In genomic region chr8:23567906-23568305, GRCm38 (mm10) we compare ENCODE assay signal across 27 mouse cellular contexts.
A peak's percentile ranks its signal among the peaks of the same experiment; 100 is the strongest.
DNase-seq lines count a peak whose midpoint lies in the region; ATAC-seq and TF ChIP-seq lines count a peak whose summit lies in the region.
"Had no signal": no experiment of that assay in that cellular context is flagged by ENCODE, and none has a peak within 500 bp of the region (broad histone marks: within the 10 kb centered on the region; RNA-seq: fewer than 3 reads in every experiment).

No protein-coding gene starts in this region.

- peak; percentile 35 for DNase-seq in midbrain, embryonic 11.5 days (ENCODE audit: low spot score, missing footprints)
- peak; percentile 34 for DNase-seq in ES-E14 (ENCODE audit: low read depth, low spot score)
- peak; percentile 2 for DNase-seq in embryonic facial prominence, embryonic 10.5 days (ENCODE audit: low spot score)
- no peak for DNase-seq in cerebellum, postnatal 4 days (ENCODE audit: low spot score in 2 of 2)
- DNase-seq in lung, postnatal 0 days (ENCODE audit: low spot score) = no peak
- DNase-seq: adrenal gland, adult 2 months; adrenal gland, postnatal 14 days; B cell, adult 2 months; cerebellum, adult 11 months; cerebellum, adult 2 months; cerebellum, adult 9-11 months; cerebellum, postnatal 25 days; embryo, embryonic 11 days; forebrain, postnatal 0 days; gastrocnemius, adult 2 months; gastrocnemius, postnatal 14 days; heart, adult 18-20 months; heart, postnatal 14 days; heart, postnatal 4 days; kidney, adult 2 months had no signal

- in situ Hi-C loops in ES-E14 (cut with MboI; ENCODE audit: low sequenced_read_pairs in 2 of 2, unreplicated experiment in 2 of 2) = no loop called here

- no peak overlapping the region for H3K4me2 ChIP-seq in midbrain, embryonic 11.5 days
- no peak overlapping the region for H3K4me2 ChIP-seq in midbrain, embryonic 13.5 days (replicated peaks)
- H3K4me2 ChIP-seq in lung, postnatal 0 days (replicated peaks; ENCODE audit: low read depth, low read length) = no peak overlapping the region
- H3K4me2 ChIP-seq: heart, embryonic 12.5 days; heart, embryonic 15.5 days; hindbrain, embryonic 15.5 days had no signal

- no peak for TF ChIP-seq CTCF in lung, postnatal 0 days (IDR thresholded peaks at IDR 0.05)

- ATAC-seq in midbrain, embryonic 11.5 days (ENCODE audit: low FRiP score) = no peak
- ATAC-seq in midbrain, embryonic 13.5 days = no peak
- ATAC-seq in lung, postnatal 0 days = no peak
- ATAC-seq: forebrain, embryonic 14.5 days; forebrain, postnatal 0 days; intestine, postnatal 0 days had no signal

- no peaks in the 10 kb centered on the region for H3K9me3 ChIP-seq in midbrain, embryonic 11.5 days (ENCODE audit: control insufficient read depth, low read length)
- H3K9me3 ChIP-seq in midbrain, embryonic 13.5 days = no peaks in the 10 kb centered on the region
- no peaks in the 10 kb centered on the region; the same call in 1 of the 2 replicates for H3K9me3 ChIP-seq in ES-E14 (ENCODE audit: control insufficient read depth, insufficient read depth, low read depth, low read length)
- H3K9me3 ChIP-seq in embryonic facial prominence, embryonic 10.5 days = no peaks in the 10 kb centered on the region
- no peaks in the 10 kb centered on the region for H3K9me3 ChIP-seq in lung, postnatal 0 days (ENCODE audit: low read length)
- H3K9me3 ChIP-seq: forebrain, embryonic 10.5 days; heart, embryonic 12.5 days; heart, embryonic 15.5 days; hindbrain, embryonic 15.5 days had no signal

- peaks cover 4% of the 10 kb centered on the region for H3K4me1 ChIP-seq in midbrain, embryonic 11.5 days (ENCODE audit: control insufficient read depth, insufficient read depth, low read length)
- H3K4me1 ChIP-seq in midbrain, embryonic 13.5 days (replicated peaks) = peaks cover 6% of the 10 kb centered on the region
- 0 out of 4 replicates have a peak, but pooled peaks cover 0 to 4% of the 10 kb centered on the region in 2 experiments for H3K4me1 ChIP-seq in ES-E14 (ENCODE audit: control insufficient read depth in 2 of 2, insufficient read depth in 2 of 2, low read length in 2 of 2, poor library complexity in 1 of 2)
- peaks cover 10% of the 10 kb centered on the region for H3K4me1 ChIP-seq in embryonic facial prominence, embryonic 10.5 days
- no peaks in the 10 kb centered on the region; the same call in 1 of the 2 replicates for H3K4me1 ChIP-seq in lung, postnatal 0 days (ENCODE audit: insufficient read depth, low read depth, low read length)
- H3K4me1 ChIP-seq: heart, embryonic 12.5 days; heart, embryonic 15.5 days had no signal

- no peaks in the 10 kb centered on the region for H3K27me3 ChIP-seq in midbrain, embryonic 11.5 days (ENCODE audit: control insufficient read depth, insufficient read depth, low read length)
- H3K27me3 ChIP-seq in midbrain, embryonic 13.5 days = peaks cover 13% of the 10 kb centered on the region
- H3K27me3 ChIP-seq in embryonic facial prominence, embryonic 10.5 days (replicated peaks; ENCODE audit: low read depth, poor library complexity, severe bottlenecking) = peaks cover 25% of the 10 kb centered on the region
- H3K27me3 ChIP-seq in lung, postnatal 0 days (replicated peaks; ENCODE audit: insufficient read depth, low read length) = no peaks in the 10 kb centered on the region
- H3K27me3 ChIP-seq: hindbrain, embryonic 15.5 days had no signal

- no peak overlapping the region for H3K27ac ChIP-seq in midbrain, embryonic 11.5 days (ENCODE audit: low read depth, low read length)
- no peak overlapping the region for H3K27ac ChIP-seq in midbrain, embryonic 13.5 days
- H3K27ac ChIP-seq in ES-E14 (ENCODE audit: insufficient read depth, low read depth, low read length, poor library complexity, severe bottlenecking) = no peak overlapping the region
- H3K27ac ChIP-seq in embryonic facial prominence, embryonic 10.5 days (replicated peaks) = no peak overlapping the region
- H3K27ac ChIP-seq in lung, postnatal 0 days (ENCODE audit: low read length) = no peak overlapping the region
- H3K27ac ChIP-seq: forebrain, embryonic 10.5 days; gastrocnemius, adult 2 months; heart, embryonic 15.5 days; hindbrain, embryonic 15.5 days had no signal

- no peak overlapping the region for H3K4me3 ChIP-seq in midbrain, embryonic 11.5 days (ENCODE audit: low read depth, low read length)
- H3K4me3 ChIP-seq in midbrain, embryonic 13.5 days (replicated peaks) = no peak overlapping the region
- H3K4me3 ChIP-seq in ES-E14 (ENCODE audit: insufficient read depth in 1 of 2, low read depth in 1 of 2, low read length in 2 of 2, poor library complexity in 1 of 2, severe bottlenecking in 1 of 2) = no peak overlapping the region
- no peak overlapping the region for H3K4me3 ChIP-seq in embryonic facial prominence, embryonic 10.5 days
- no peak overlapping the region for H3K4me3 ChIP-seq in lung, postnatal 0 days (ENCODE audit: low read depth, low read length)
- H3K4me3 ChIP-seq: forebrain, embryonic 10.5 days; gastrocnemius, adult 2 months; heart, embryonic 12.5 days; heart, embryonic 15.5 days; hindbrain, embryonic 15.5 days had no signal

- no peak for TF ChIP-seq EP300 in lung, postnatal 0 days (IDR thresholded peaks at IDR 0.05)

- H3K9ac ChIP-seq in midbrain, embryonic 11.5 days (ENCODE audit: low read length) = no peak overlapping the region
- no peak overlapping the region for H3K9ac ChIP-seq in midbrain, embryonic 13.5 days (replicated peaks)
- no peak overlapping the region for H3K9ac ChIP-seq in ES-E14 (ENCODE audit: insufficient read depth, low read depth, low read length, poor library complexity, severe bottlenecking)
- no peak overlapping the region for H3K9ac ChIP-seq in lung, postnatal 0 days (replicated peaks; ENCODE audit: low read depth)
- H3K9ac ChIP-seq: forebrain, postnatal 0 days; heart, embryonic 12.5 days; heart, embryonic 15.5 days; hindbrain, embryonic 15.5 days had no signal

- H3K36me3 ChIP-seq in midbrain, embryonic 11.5 days (ENCODE audit: control insufficient read depth, insufficient read depth, low read length) = no peaks in the 10 kb centered on the region
- H3K36me3 ChIP-seq in midbrain, embryonic 13.5 days = no peaks in the 10 kb centered on the region
- no peaks in the 10 kb centered on the region for H3K36me3 ChIP-seq in ES-E14 (ENCODE audit: control insufficient read depth, insufficient read depth, low read length, poor library complexity, severe bottlenecking)
- no peaks in the 10 kb centered on the region for H3K36me3 ChIP-seq in embryonic facial prominence, embryonic 10.5 days (replicated peaks)
- no peaks in the 10 kb centered on the region for H3K36me3 ChIP-seq in lung, postnatal 0 days (ENCODE audit: insufficient read depth, low read length)
- H3K36me3 ChIP-seq: forebrain, embryonic 10.5 days; heart, embryonic 12.5 days; heart, embryonic 15.5 days; hindbrain, embryonic 15.5 days had no signal

- 90% methylated on average over 3 of the region's 3 CpGs for WGBS in midbrain, embryonic 11.5 days
- 97% methylated on average over 3 of the region's 3 CpGs for WGBS in midbrain, embryonic 13.5 days
- 87% methylated on average over 3 of the region's 3 CpGs for WGBS in embryonic facial prominence, embryonic 10.5 days
- 86% methylated on average over 3 of the region's 3 CpGs for WGBS in lung, postnatal 0 days

TF ChIP-seq in ES-E14, 5 proteins besides CTCF, POLR2A, EP300 and RAD21:
- TF ChIP-seq ZC3H11A (IDR thresholded peaks at IDR 0.05; ENCODE audit: borderline replicate concordance, low read depth, low read length) (no peak), CHD2 (IDR thresholded peaks at IDR 0.05; ENCODE audit: low read depth, low read length) (no peak), MAFK (IDR thresholded peaks at IDR 0.05; ENCODE audit: insufficient read depth, low read depth, low read length) (no peak), HCFC1 (IDR thresholded peaks at IDR 0.05; ENCODE audit: borderline replicate concordance, insufficient read depth, low read length) (no peak), ZNF384 (IDR thresholded peaks at IDR 0.05; ENCODE audit: low read depth, low read length) (no peak)
TF ChIP-seq in ES-E14: peak in this region for 0.

Comparison
In these comparisons a context has a peak if more than half of its experiments do, and no peak if none do; other contexts are left out.
1. DNase-seq: peak in midbrain, embryonic 11.5 days (single experiment), ES-E14 (single experiment) and embryonic facial prominence, embryonic 10.5 days (single experiment); none in cerebellum, postnatal 4 days (0 of 2) and lung, postnatal 0 days (single experiment).